Mouse (Mus musculus): ENCODE measurements around the gene Fam169b. TPM values are rescaled to one million over a fixed set of nuclear protein-coding genes. Genes with fewer than 3 reads are reported as not detected.

Fam169b gene
- total RNA-seq, 1 experiment from 2014 or later: 0.55 TPM

- no peak for ATAC-seq (replicated peaks; ENCODE audit: low read depth, poor library complexity, severe bottlenecking)
Observed at GRCm38 (mm10) chr7:68365711-68366110, 92.1 kb downstream of the Fam169b start.

- peak; percentile 74 for ATAC-seq (replicated peaks; ENCODE audit: low read depth, poor library complexity, severe bottlenecking)
Observed at GRCm38 (mm10) chr7:68368948-68369347, 95.3 kb downstream of the Fam169b start.

- ATAC-seq (replicated peaks; ENCODE audit: low read depth, poor library complexity, severe bottlenecking): peak; percentile 82
Observed at GRCm38 (mm10) chr7:68369694-68370093, 96.1 kb downstream of the Fam169b start.

- ATAC-seq (replicated peaks; ENCODE audit: low read depth, poor library complexity, severe bottlenecking): peak; percentile 64
Observed at GRCm38 (mm10) chr7:68374109-68374857, 100.6 kb downstream of the Fam169b start.

- no peak for ATAC-seq (replicated peaks; ENCODE audit: low read depth, poor library complexity, severe bottlenecking)
Observed at GRCm38 (mm10) chr7:68382187-68382586, 108.5 kb downstream of the Fam169b start.

- ATAC-seq (replicated peaks; ENCODE audit: low read depth, poor library complexity, severe bottlenecking): no peak
Observed at GRCm38 (mm10) chr7:68386767-68387166, 113.1 kb downstream of the Fam169b start.

- ATAC-seq (replicated peaks; ENCODE audit: low read depth, poor library complexity, severe bottlenecking): no peak
Observed at GRCm38 (mm10) chr7:68395707-68396333, 122.2 kb downstream of the Fam169b start.

- ATAC-seq (replicated peaks; ENCODE audit: low read depth, poor library complexity, severe bottlenecking): no peak
Observed at GRCm38 (mm10) chr7:68400516-68400915, 126.9 kb downstream of the Fam169b start.

- no peak for ATAC-seq (replicated peaks; ENCODE audit: low read depth, poor library complexity, severe bottlenecking)
Observed at GRCm38 (mm10) chr7:68408611-68409010, 135.0 kb downstream of the Fam169b start.

Other genes with a start within 250 kb of the Fam169b start
- gene Pgpep1l, start 9.6 kb upstream of the Fam169b start, total RNA-seq (2017): not detected in 2 replicates